Mouse (Mus musculus) layer of hippocampus, adult 6 months (tissue): Measurements from ENCODE around the gene Hsd11b2. TPM values are rescaled to one million over a fixed set of nuclear protein-coding genes. Genes with fewer than 3 reads are reported as not detected.

Experiments
- long read RNA-seq, 2 experiments: library from polyadenylated mRNA; unstranded; transcript quantifications; one replicate each; pipeline ENCODE4 v2.0.0; 2019 to 2020
- polyA plus RNA-seq: library from polyadenylated mRNA; unstranded; fragments of <200 nt; fragmentation: Nextera tagmentation; gene quantifications from 2 replicates; pipeline ENCODE4 v1.2.3, GENCODE M21; 2021

Hsd11b2 gene
- polyA plus RNA-seq = not detected in 2 replicates
- long read RNA-seq, experiment 1 = 0 reads
- long read RNA-seq, experiment 2 = 0 reads

DNA sequence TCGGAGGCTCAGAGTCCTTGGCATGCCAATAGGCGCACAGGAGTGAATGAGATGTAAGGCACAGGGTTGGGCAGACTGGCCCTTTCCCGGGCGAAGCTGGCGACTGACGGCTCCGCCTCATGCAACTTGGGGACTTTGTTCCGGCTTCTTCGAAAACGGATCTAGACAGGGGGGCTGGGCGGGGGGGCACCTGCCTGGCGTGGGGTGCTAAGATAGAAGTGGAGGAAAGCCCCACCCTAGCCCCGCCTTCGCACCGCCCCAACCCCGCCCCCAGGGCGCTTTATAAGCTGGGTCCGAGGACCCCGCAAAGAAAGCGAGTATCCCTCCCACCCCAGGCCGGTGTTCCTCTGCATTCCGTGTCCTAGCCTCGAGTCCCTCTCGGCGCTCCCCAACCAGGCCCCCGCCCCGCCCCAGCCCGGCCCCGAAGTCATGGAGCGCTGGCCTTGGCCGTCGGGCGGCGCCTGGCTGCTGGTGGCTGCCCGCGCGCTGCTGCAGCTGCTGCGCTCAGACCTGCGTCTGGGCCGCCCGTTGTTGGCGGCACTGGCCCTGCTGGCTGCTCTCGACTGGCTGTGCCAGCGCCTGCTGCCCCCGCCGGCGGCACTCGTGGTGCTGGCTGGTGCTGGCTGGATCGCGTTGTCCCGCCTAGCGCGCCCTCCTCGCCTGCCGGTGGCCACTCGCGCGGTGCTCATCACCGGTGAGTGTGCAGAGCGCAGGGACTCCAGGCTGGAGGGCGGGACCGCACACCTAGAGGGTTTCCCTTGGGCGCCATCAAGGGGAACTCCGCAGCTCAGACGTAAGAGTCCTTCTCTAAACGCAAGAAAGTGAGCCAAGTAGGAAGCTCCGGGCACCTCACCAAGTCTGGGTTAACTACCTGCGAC lies at the start of gene Hsd11b2:
TSS of gene Hsd11b2 (plus strand) at position 320 of the 878 bp plus-strand sequence.

DNA sequence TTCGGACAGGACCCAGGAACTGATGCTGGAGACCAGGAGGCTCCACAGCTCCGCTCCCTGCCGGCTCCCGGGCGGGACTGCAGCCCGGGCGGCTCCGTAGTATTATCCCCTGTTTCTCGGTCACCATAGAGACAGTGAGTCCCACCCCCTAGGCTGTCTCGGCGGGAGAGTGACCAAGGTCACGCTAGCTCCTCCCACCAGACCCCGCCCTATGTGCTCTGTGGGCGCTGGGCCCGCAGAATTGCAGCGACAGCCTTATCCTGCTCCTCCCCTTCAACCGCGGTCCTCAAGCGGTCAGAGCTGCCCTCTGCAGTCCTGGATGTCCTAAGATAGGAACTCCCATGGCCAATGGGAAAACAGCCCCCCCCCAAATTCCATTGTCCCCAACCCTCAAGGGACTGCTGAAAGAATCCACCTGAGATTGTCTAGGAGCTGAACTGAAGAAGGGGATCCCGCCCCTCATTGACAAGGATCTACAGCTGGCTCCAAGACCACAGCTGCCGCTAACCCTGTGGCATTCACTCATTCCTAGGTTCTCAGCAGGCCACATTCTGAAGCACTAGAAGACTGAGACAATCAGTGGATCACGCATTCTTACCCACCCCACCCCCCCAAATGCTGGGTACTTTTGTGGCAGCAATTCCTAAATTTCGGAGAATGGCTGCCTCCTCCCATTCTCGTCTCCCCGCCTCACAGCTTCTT lies 47.1 kb upstream of the Hsd11b2 start, which contains the start of gene Tppp3:
TSS of gene Tppp3 (minus strand) at position 213 of the 702 bp plus-strand sequence.

DNA sequence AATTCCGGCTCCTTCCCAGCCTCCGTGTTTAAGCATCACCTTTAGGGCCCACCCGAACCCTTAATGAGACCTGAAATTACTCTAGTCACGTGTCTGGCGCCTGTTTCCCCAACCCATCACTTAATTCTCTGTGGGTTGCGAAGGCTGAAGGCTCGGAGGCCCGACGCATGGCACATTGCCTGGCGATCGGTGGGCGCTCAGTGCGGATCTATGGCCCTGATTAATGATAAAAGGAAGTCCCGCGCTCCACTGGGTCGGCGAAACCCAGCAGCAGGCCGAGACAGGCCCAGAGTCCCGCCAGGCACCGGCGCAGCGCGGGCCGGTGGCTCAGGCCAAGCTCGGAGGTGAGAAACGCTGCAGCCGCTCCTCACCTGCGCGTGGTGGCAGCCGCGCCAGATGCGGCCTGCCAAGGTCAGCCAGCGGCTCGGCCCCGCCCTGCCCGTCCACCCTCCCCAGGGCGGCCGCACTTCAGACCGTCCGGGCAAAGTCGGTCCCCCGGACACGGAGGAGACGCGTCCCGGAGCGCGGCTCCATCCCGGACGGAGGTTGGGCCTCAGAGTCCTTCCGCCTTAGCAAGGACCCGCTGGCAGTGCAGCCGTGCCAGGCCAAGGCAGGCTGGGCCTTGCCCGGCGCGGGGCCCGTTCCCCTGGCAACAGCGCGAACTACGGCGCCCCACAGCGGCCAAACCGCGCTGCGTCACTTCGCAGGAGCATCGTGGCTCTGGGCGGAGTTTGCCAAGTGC lies 21.9 kb upstream of the Hsd11b2 start, which contains the start of gene Zdhhc1:
TSS of gene Zdhhc1 (minus strand) at position 464 of the 742 bp plus-strand sequence.

DNA sequence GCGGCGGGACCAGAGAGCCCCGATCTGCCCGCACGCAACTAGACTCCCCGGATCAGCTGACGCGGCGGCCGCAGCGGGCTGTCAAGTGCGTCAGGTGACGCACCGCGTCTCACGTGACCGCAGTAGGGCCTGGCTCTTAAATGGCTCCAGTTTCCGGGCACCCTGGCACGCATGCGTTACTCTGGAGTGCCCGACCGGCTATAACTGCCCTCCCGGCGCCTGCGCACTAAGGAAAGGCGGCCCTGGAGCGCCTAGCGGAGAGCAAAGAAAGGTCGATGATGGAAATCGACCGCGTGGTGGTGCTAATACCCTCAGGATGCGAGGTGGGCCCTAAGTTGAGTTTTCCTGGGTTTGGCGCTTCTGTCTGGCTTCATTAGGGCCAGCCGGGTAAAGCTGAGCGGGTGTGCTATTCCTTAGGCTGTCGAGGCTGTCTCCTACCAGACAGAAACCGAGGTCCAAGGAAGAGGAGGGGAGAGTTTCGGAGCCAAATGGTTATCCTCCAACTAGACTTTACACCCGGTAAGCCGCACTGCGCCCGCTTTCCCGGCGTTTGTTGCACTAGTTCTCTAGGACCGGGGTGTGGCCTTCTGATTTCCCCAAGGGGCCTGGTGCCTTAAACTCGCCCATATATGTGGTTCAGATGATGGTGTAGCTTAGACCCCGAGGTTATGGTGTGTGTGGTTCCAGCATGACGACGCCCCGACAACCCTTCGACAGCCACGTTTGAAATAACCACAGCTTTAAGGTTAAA lies 47.6 kb downstream of the Hsd11b2 start, which contains the start of gene Atp6v0d1:
TSS of gene Atp6v0d1 (minus strand) at position 96 of the 751 bp plus-strand sequence.

Other genes with a start within 250 kb of the Hsd11b2 start
- gene Hsf4, start 249.0 kb upstream of the Hsd11b2 start, polyA plus RNA-seq = 2.7 and 2.8 TPM in 2 replicates
- gene Nol3, start 242.6 kb upstream of the Hsd11b2 start, polyA plus RNA-seq = 21.1 and 23.4 TPM in 2 replicates
- gene 4931428F04Rik, start 228.9 kb upstream of the Hsd11b2 start, polyA plus RNA-seq = 9.5 and 11.5 TPM in 2 replicates
- 2.6 and 4.1 TPM in 2 replicates for gene Exoc3l, start 222.7 kb upstream of the Hsd11b2 start, polyA plus RNA-seq
- 7.7 and 9.2 TPM in 2 replicates for gene E2f4, start 221.1 kb upstream of the Hsd11b2 start, polyA plus RNA-seq
- gene Elmo3, start 213.2 kb upstream of the Hsd11b2 start, polyA plus RNA-seq = 0.62 and 1.5 TPM in 2 replicates
- 0.88 and 1.2 TPM in 2 replicates for gene Lrrc29, start 192.5 kb upstream of the Hsd11b2 start, polyA plus RNA-seq
- 98.7 and 116 TPM in 2 replicates for gene Tmem208, start 192.4 kb upstream of the Hsd11b2 start, polyA plus RNA-seq
- gene Fhod1, start 170.8 kb upstream of the Hsd11b2 start, polyA plus RNA-seq = 0.04 and 0.34 TPM in 2 replicates
- 1.4 and 1.7 TPM in 2 replicates for gene Slc9a5, start 169.9 kb upstream of the Hsd11b2 start, polyA plus RNA-seq
- 0.11 TPM in 1 of 2 replicates, not detected in the other for gene Plekhg4, start 145.5 kb upstream of the Hsd11b2 start, polyA plus RNA-seq
- not detected in 2 replicates for gene Kctd19, start 105.3 kb upstream of the Hsd11b2 start, polyA plus RNA-seq
- gene Lrrc36, start 105.2 kb upstream of the Hsd11b2 start, polyA plus RNA-seq = 0.36 and 0.43 TPM in 2 replicates
- 45.8 and 47.2 TPM in 2 replicates for gene Tppp3, start 47.2 kb upstream of the Hsd11b2 start, polyA plus RNA-seq
- gene Zdhhc1, start 21.9 kb upstream of the Hsd11b2 start, polyA plus RNA-seq = 18.5 and 23.0 TPM in 2 replicates
- 112 and 125 TPM in 2 replicates for gene Atp6v0d1, start 47.3 kb downstream of the Hsd11b2 start, polyA plus RNA-seq
- gene Ripor1, start 86.5 kb downstream of the Hsd11b2 start, polyA plus RNA-seq = 44.1 and 57.0 TPM in 2 replicates
- 13.1 and 14.2 TPM in 2 replicates for gene Ctcf, start 117.8 kb downstream of the Hsd11b2 start, polyA plus RNA-seq
- 0.40 and 0.55 TPM in 2 replicates for gene Agrp, start 118.6 kb downstream of the Hsd11b2 start, polyA plus RNA-seq
- gene Carmil2, start 167.5 kb downstream of the Hsd11b2 start, polyA plus RNA-seq = 20.9 and 32.8 TPM in 2 replicates
- 32.5 and 41.3 TPM in 2 replicates for gene Acd, start 182.3 kb downstream of the Hsd11b2 start, polyA plus RNA-seq
- 67.5 and 73.3 TPM in 2 replicates for gene Pard6a, start 182.4 kb downstream of the Hsd11b2 start, polyA plus RNA-seq
- 0.18 and 0.19 TPM in 2 replicates for gene 4933405L10Rik, start 188.9 kb downstream of the Hsd11b2 start, polyA plus RNA-seq
- 5.8 and 6.3 TPM in 2 replicates for gene Enkd1, start 189.5 kb downstream of the Hsd11b2 start, polyA plus RNA-seq
- gene Gfod2, start 239.9 kb downstream of the Hsd11b2 start, polyA plus RNA-seq = 18.4 and 20.8 TPM in 2 replicates